Mouse (Mus musculus): ENCODE data around the gene Rab23. TPM values are rescaled to one million over a fixed set of nuclear protein-coding genes. Genes with fewer than 3 reads are reported as not detected.
A peak's percentile ranks its signal among the peaks of the same experiment; 100 is the strongest.

The Rab23 gene
- polyA plus RNA-seq (2015; fragmentation: Nextera tagmentation; extraction: Ambion mirVana) = 28.4 and 31.9 TPM in 2 replicates

DNA sequence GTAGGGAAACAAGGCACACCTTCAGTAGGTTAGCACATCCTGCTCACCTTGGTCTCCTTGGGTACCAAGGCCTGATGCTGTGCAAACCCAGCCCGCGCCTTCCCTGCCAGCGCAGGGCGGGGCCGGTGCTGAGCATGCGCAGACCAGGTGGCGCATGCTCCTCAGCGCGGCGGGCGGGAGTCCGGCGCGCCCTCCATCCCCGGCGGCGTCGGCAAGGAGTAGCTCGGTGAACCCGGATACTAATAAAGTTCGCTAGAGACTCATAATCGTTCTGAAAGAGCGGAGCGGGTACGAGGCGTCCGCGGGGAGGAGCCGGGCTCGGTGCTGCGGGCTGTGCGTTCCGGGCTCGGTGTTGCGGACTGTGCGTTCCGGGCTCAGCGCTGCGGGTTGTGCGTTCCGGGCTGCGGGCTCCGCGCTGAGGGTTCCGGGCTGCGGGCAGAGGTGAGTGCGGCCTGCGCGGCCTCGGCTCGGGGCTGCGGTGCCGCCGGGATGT, at the start of gene Rab23:
Gene Rab23, plus strand, starts transcription at position 155 of the 493 bp plus-strand sequence.
- under 1% methylated on average over 54 of the region's 54 CpGs for WGBS
- H3K4me2 ChIP-seq = peak within 1 kb of the TSS; percentile 59
- no peaks in the 10 kb centered on the region for H3K9me3 ChIP-seq (replicated peaks)
- H3K4me1 ChIP-seq = peaks cover 13% of the 10 kb centered on the region
- peaks cover 26% of the 10 kb centered on the region for H3K36me3 ChIP-seq (ENCODE audit: poor library complexity, severe bottlenecking)
- H3K4me3 ChIP-seq = peak within 1 kb of the TSS; percentile 72
- H3K9ac ChIP-seq = peak within 1 kb of the TSS; percentile 91
- H3K27ac ChIP-seq = peak within 1 kb of the TSS; percentile 94
- no peaks in the 10 kb centered on the region for H3K27me3 ChIP-seq
- ATAC-seq = peak; percentile 98

DNA sequence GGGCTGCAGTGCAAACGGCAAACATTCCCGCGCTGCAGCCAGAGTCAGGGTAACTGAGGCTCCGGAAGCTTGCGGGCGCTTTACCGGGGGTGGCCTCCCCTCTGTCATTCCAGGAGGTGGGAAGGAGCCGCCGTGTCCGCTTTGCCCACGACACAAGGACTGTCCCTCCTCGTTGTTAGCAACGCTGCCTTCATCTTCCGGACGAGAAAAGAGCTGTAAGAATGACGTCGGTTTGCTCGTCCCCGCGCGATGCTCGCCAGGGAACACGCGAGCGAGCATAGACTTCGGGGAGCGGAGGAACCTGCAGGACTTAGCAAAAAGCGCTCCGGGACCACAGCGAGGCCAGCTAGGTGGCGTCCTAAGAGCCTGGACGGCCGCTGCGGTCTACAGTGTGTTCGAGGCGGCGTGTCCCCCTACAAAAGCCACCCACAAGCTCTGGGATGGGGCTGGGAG, 49.5 kb upstream of the Rab23 start:
- peak overlapping the region; percentile 71 for H3K4me3 ChIP-seq
- H3K9ac ChIP-seq = peak overlapping the region; percentile 82
- no peaks in the 10 kb centered on the region for H3K27me3 ChIP-seq
- WGBS = 0% methylated on average over 37 of the region's 37 CpGs
- peak overlapping the region; percentile 83 for H3K4me2 ChIP-seq
- no peaks in the 10 kb centered on the region for H3K9me3 ChIP-seq (replicated peaks)
- peaks cover 8% of the 10 kb centered on the region for H3K4me1 ChIP-seq
- ATAC-seq = peak; percentile 69
- peak overlapping the region; percentile 90 for H3K27ac ChIP-seq
- H3K36me3 ChIP-seq (ENCODE audit: poor library complexity, severe bottlenecking) = peaks cover 14% of the 10 kb centered on the region

DNA sequence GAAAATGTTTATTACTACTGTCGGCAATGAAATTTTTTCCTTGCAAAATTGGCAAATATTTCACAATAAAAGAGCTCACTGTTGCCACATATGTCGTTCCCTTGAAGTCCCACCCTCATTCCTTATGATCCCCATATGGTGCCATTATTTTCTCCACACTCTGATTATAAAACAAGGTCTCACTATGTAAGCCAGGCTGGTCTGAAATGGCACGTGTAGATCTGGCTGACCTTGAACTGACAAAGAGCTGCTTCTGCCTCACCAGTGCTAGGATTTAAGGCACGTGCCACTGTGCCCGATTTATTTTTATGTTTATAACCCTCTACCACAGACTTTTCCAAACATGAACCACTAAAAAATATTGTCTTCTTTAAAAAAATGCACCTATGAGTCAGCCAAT, 48.2 kb upstream of the Rab23 start:
- Histone ChIP-seq H3K36me3 (ENCODE audit: poor library complexity, severe bottlenecking) (peaks cover 6% of the 10 kb centered on the region; the same call in 1 of the 2 replicates), H3K27ac (no peak overlapping the region), H3K4me2 (no peak overlapping the region), H3K9ac (no peak overlapping the region), H3K27me3 (no peaks in the 10 kb centered on the region), H3K4me3 (no peak overlapping the region), H3K9me3 (replicated peaks) (no peaks in the 10 kb centered on the region), H3K4me1 (peaks cover 8% of the 10 kb centered on the region)
- ATAC-seq = no peak
- 70% methylated on average over 5 of the region's 5 CpGs for WGBS

DNA sequence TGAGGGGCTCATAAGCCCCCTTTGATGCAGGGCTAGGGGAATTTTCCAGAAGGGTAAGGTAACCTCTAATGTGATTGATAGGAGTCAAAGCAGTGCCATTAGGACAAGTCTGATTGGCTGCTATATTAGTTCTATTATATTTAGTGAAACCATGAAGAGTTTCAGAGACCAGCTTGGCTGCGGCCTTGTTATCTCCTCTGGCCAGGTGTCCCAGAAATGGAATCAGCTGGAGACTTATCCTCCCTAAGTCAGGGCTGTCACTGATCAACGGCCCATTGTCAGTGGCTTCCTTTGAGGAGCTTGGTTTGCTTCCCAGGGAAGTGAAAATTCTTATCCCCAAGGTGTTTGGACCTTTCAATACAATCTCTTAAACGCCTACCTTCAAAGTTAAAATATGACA, 47.6 kb upstream of the Rab23 start:
- Histone ChIP-seq H3K4me2 (no peak overlapping the region), H3K4me3 (no peak overlapping the region), H3K4me1 (peaks cover 8% of the 10 kb centered on the region), H3K36me3 (ENCODE audit: poor library complexity, severe bottlenecking) (no peaks in the 10 kb centered on the region), H3K27me3 (no peaks in the 10 kb centered on the region), H3K27ac (no peak overlapping the region), H3K9me3 (replicated peaks) (no peaks in the 10 kb centered on the region), H3K9ac (no peak overlapping the region)
- 69% methylated on average over 3 of the region's 3 CpGs for WGBS
- no peak for ATAC-seq

DNA sequence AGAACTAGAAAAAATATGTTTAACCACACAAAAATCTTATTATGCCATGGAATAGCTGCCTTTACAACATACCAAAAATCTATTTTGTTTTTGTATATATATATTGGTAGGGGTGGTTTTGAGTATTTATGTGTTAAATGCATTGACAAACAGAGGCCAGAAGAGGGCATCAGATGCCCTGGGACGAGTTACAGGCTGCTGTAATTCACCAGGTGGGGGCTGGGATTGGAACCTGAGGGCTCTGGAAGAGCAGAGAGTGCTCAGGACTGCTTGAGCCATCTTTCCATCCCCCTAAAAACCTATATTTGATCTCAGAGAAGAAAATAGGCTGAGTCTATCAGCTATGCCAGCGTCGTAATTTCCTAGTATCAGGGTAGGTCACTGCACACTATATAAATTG, 47.2 kb upstream of the Rab23 start:
- no peak for ATAC-seq
- no peak overlapping the region for H3K9ac ChIP-seq

DNA sequence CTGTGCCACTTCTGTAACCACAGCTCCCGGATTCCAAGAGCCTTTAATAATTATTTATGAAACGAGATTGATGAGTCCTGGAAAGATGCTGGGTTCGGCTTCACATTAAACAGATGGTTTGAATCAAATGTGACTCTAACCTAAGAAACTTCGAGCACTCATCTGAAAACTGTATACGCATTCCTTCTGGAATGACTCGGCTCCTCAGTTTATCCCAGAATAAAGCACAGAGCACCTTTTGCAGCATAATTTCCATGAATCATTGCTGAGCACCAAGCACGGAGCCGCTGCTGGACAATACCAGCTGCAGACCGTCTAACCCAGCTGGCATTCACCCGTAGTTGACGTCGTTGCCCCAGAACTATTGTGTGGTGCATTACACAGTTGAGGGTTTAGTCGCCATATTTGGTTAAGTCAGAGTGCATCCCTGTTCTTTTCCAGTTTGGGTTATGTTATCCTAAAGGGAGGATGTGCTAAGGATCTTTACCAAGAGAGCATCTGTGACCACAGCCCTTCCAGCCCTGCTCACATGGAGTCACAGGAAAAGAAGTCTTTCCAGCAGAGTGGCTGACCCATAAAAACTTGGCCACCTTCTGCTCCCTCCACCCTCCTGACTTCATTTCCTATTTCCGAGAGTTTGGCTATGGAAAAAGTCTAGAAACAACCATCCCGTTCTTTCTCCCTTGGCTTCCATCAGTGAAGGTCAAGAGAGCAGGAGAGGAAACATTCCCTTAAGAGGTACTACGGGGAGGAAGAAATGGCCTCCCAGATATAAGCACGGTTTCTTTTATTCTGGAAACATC, 46.3 kb upstream of the Rab23 start:
- H3K9ac ChIP-seq = no peak overlapping the region
- H3K4me2 ChIP-seq = no peak overlapping the region
- H3K36me3 ChIP-seq (ENCODE audit: poor library complexity, severe bottlenecking) = no peaks in the 10 kb centered on the region
- WGBS = 80% methylated on average over 17 of the region's 17 CpGs
- ATAC-seq = no peak
- H3K27ac ChIP-seq = no peak overlapping the region
- H3K27me3 ChIP-seq = no peaks in the 10 kb centered on the region
- no peaks in the 10 kb centered on the region for H3K9me3 ChIP-seq (replicated peaks)
- no peak overlapping the region for H3K4me3 ChIP-seq
- H3K4me1 ChIP-seq = peaks cover 8% of the 10 kb centered on the region

More for the DNA sequence above, 47.2 kb upstream of the Rab23 start:
- no peak overlapping the region for H3K4me3 ChIP-seq
- H3K27ac ChIP-seq = no peak overlapping the region
- peaks cover 8% of the 10 kb centered on the region for H3K4me1 ChIP-seq
- no peak overlapping the region for H3K4me2 ChIP-seq
- H3K27me3 ChIP-seq = no peaks in the 10 kb centered on the region
- H3K36me3 ChIP-seq (ENCODE audit: poor library complexity, severe bottlenecking) = no peaks in the 10 kb centered on the region
- H3K9me3 ChIP-seq (replicated peaks) = no peaks in the 10 kb centered on the region
- WGBS = 32% methylated on average over 3 of the region's 3 CpGs

DNA sequence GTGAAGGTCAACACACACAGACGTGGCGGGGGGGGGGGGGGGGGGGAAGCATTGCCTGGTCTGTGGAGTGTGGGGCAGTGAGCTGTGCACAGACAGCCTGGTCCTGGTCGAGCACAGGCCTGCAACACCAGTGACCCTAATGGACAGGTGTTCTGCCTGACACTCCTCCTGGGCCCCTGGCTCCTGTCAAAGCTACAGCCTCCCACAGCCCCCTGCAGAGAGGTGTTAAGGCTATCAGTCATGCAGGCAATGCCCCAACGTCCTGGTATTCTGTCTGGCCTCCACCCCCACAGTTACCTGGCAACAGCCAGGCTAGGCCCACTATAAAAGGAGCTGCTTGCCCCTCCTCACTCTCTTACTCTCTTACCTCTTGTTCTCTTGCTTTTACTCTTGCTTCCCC, 39.3 kb upstream of the Rab23 start:
- Histone ChIP-seq H3K4me3 (no peak overlapping the region), H3K36me3 (ENCODE audit: poor library complexity, severe bottlenecking) (no peaks in the 10 kb centered on the region), H3K27me3 (no peaks in the 10 kb centered on the region), H3K9ac (no peak overlapping the region), H3K27ac (no peak overlapping the region), H3K4me1 (no peaks in the 10 kb centered on the region), H3K9me3 (replicated peaks) (peaks cover 5% of the 10 kb centered on the region; the same call in 1 of the 2 replicates), H3K4me2 (no peak overlapping the region)
- 57% methylated on average over 3 of the region's 4 CpGs for WGBS
- no peak for ATAC-seq

DNA sequence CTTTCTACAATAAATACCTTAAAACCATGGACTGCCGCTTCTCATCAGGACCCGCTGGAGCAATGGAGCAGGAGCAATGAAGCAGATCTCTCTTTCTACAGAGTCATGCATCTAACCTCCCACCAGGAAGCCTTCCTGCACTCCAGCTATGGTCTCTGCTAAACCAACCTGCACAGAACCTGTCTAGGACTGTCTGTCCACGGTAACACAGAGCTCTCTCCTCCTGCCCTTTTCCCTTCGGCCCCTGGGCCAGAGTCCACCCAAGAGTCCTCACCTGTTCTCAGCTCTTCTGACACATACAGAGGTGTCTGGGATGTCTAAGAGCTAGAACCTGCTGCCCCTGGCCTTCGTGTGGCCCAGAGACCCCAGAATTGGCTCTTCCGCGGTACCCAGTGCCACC, 38.8 kb upstream of the Rab23 start:
- no peak for ATAC-seq
- H3K9ac ChIP-seq = no peak overlapping the region
- 93% methylated on average over 7 of the region's 7 CpGs for WGBS
- no peaks in the 10 kb centered on the region for H3K36me3 ChIP-seq (ENCODE audit: poor library complexity, severe bottlenecking)
- H3K4me3 ChIP-seq = no peak overlapping the region
- peaks cover 9% of the 10 kb centered on the region for H3K9me3 ChIP-seq (replicated peaks)
- H3K27me3 ChIP-seq = no peaks in the 10 kb centered on the region
- no peak overlapping the region for H3K27ac ChIP-seq
- no peaks in the 10 kb centered on the region for H3K4me1 ChIP-seq
- no peak overlapping the region for H3K4me2 ChIP-seq

DNA sequence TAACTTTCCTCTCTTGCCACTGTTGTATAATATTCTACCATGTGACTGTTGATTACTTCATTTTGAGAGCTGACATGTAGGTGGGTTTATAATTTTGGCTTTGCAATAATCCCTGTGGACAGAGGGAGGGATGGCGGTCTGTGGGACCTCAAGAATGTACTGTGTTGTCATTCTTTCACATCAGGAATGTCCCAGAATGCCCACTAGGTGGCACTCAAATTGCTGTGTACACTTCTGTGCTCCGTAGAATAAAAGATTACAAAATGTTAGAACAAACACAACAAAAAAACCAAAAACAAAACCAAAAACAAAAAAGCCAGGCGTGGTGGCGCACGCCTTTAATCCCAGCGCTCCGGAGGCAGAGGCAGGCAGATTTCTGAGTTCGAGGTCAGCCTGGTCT, 35.2 kb upstream of the Rab23 start:
- peaks cover 10% of the 10 kb centered on the region for H3K9me3 ChIP-seq (replicated peaks)
- 68% methylated on average over 8 of the region's 8 CpGs for WGBS
- no peak overlapping the region for H3K27ac ChIP-seq
- ATAC-seq = no peak
- no peak overlapping the region for H3K4me3 ChIP-seq
- H3K36me3 ChIP-seq (ENCODE audit: poor library complexity, severe bottlenecking) = no peaks in the 10 kb centered on the region
- H3K4me2 ChIP-seq = no peak overlapping the region
- H3K27me3 ChIP-seq = no peaks in the 10 kb centered on the region
- no peak overlapping the region for H3K9ac ChIP-seq
- no peaks in the 10 kb centered on the region for H3K4me1 ChIP-seq

DNA sequence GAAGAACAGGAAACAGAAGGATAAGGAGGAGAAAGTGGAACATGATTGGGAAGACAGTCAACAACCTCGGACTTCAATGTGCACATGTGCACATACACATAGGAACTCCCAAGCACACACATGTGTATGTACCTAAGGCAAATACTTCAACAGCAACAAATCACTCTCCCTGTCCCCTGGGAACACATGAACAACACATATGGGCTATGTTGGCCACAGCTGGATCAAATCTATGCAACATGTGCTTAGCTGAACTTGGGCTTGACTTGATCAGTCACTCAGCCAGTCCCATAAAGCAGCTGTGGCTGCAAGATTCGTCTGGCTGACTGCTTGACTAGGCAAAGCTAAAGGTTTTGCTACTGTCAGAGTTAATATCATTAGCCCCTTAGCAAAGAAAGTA, 30.9 kb upstream of the Rab23 start:
- no peak overlapping the region for H3K9ac ChIP-seq
- no peak overlapping the region for H3K4me2 ChIP-seq
- no peaks in the 10 kb centered on the region for H3K27me3 ChIP-seq
- no peak overlapping the region for H3K4me3 ChIP-seq
- no peaks in the 10 kb centered on the region for H3K4me1 ChIP-seq
- H3K9me3 ChIP-seq (replicated peaks) = peaks cover 4% of the 10 kb centered on the region
- no peak for ATAC-seq
- 69% methylated on average over 2 of the region's 2 CpGs for WGBS
- H3K27ac ChIP-seq = no peak overlapping the region
- H3K36me3 ChIP-seq (ENCODE audit: poor library complexity, severe bottlenecking) = no peaks in the 10 kb centered on the region

DNA sequence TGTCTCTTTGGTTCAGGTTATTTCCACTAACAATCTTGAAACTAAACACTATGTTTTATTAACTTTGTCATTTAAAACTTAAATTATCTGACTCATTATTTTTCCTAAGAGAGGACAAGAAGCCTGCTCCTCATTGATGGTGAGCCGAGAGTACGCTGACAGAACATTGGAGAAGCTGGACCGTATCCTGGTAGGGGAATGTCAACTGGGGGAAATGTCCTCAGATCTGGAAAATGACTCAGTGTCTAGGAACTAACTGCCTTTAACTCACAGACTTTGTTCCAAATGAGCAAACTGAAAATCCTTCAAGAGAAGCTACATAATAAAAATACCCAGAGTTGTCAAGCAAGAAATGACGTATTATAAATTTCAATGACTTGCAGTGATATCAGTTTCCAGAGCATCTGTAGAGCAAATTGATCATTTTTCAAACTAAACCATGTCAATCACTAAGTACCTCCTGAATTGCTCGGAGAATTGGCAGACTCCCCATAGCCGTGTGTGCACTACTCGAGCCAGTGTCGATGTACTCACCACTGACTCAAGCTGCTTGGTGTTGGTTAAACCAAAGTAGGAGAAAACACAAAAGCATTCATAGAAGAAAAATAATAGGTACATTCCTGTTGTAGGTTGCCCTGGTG, 30.1 kb upstream of the Rab23 start:
- H3K4me1 ChIP-seq = no peaks in the 10 kb centered on the region
- H3K9ac ChIP-seq = no peak overlapping the region
- no peak overlapping the region for H3K27ac ChIP-seq
- H3K27me3 ChIP-seq = no peaks in the 10 kb centered on the region
- no peak overlapping the region for H3K4me3 ChIP-seq
- H3K4me2 ChIP-seq = no peak overlapping the region
- peaks cover 4% of the 10 kb centered on the region for H3K9me3 ChIP-seq (replicated peaks)
- H3K36me3 ChIP-seq (ENCODE audit: poor library complexity, severe bottlenecking) = no peaks in the 10 kb centered on the region
- 91% methylated on average over 8 of the region's 8 CpGs for WGBS
- ATAC-seq = no peak

DNA sequence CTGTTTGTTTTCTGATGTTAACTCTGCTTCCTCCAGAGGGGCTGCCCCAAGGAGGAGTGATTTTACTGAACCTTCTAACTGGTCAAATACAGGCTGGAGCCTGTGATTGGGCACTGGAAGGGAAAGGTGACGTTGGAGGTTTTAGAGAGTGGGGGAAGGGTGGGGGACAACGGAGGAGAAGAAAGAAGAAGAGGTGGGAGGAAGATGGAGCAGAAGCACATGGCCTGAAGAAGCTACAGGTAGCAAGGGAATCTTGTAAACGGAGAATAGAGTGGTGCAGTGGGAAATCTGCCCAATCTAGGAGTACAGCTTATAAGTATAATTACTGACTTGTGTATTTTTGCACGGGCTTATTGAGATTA, 29.6 kb upstream of the Rab23 start:
- ATAC-seq = no peak

More for the DNA sequence above, 29.6 kb upstream of the Rab23 start:
- Histone ChIP-seq H3K4me3 (no peak overlapping the region), H3K9ac (no peak overlapping the region), H3K36me3 (ENCODE audit: poor library complexity, severe bottlenecking) (no peaks in the 10 kb centered on the region), H3K9me3 (replicated peaks) (peaks cover 4% of the 10 kb centered on the region), H3K27me3 (no peaks in the 10 kb centered on the region), H3K4me1 (no peaks in the 10 kb centered on the region), H3K27ac (no peak overlapping the region), H3K4me2 (no peak overlapping the region)
- WGBS = 55% methylated on average over 4 of the region's 4 CpGs
